Mouse (Mus musculus) embryonic fibroblast, embryonic 13.5 days (primary cell): ENCODE data around the gene Kirrel2.

Experiments
- CTCF ChIP-seq: IDR thresholded peaks from 2 replicates; pipeline ENCODE4 v1.5.1; 2011; ENCODE audit warnings: mild to moderate bottlenecking, control low read depth, low read length, moderate library complexity, borderline replicate concordance; ENCODE audit not compliant: insufficient read depth
- POLR2A ChIP-seq: IDR thresholded peaks from 2 replicates; pipeline ENCODE4 v1.6.1; 2011; ENCODE audit warnings: low read depth, mild to moderate bottlenecking, control low read depth, low read length, moderate library complexity

DNA sequence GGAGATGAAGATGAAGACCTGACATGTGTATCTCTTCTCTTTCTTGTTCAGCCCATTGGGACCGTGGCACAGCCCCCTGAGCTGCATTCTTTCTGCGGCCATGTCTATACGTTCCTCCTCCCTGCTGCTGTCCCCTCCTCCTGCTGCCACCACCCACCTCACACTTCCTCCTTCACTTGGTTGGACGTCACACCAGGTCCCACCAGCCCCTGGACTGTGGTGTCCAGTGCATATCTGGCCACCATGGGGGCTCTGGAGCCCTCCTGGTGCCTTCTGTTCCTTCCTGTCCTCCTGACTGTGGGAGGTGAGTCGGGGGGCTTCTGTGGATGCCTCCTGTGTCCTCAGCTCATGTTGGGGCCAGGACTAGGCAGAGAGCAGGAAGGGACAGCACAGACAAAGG is 43.9 kb downstream of the Kirrel2 start, which contains the start of gene Tyrobp:
- TF ChIP-seq CTCF (no peak), POLR2A (no peak)
